Mouse (Mus musculus) erythroblast, adult 5-6 weeks (primary cell): ENCODE data around the gene Tcf12. TPM values are rescaled to one million over a fixed set of nuclear protein-coding genes. Genes with fewer than 3 reads are reported as not detected.

Source experiments
- ATAC-seq: replicated peaks from 2 replicates; pipeline ENCODE4 v1.8.0; 2016; ENCODE audit warnings: moderate number of reproducible peaks, mild to moderate bottlenecking, moderate TSS enrichment, inconsistent platforms; ENCODE audit not compliant: poor library complexity, low FRiP score, severe bottlenecking
- total RNA-seq, 2 experiments: library from RNA; stranded (forward) in 1 of 2; stranded (reverse) in 1 of 2; fragments of 150-400 nt in 1 of 2; fragments of 200-764, 138-1000 nt in 1 of 2; gene quantifications; 2 replicates each; pipeline versions ENCODE4 v1.2.3 to v1.2.4; 2015 to 2017; ENCODE audit warnings: low replicate concordance in 2 of 2

The Tcf12 gene
- total RNA-seq, 2 experiments from 2014 or later: 10.9 to 22.1 TPM

GRCm38 (mm10) chr9:72092191-72092590 is 19.5 kb downstream of the Tcf12 start:
- ATAC-seq: no peak

- no peak for ATAC-seq
Observed at GRCm38 (mm10) chr9:72088893-72089611, 22.6 kb downstream of the Tcf12 start.

- no peak for ATAC-seq
Observed at GRCm38 (mm10) chr9:72085017-72085416, 26.7 kb downstream of the Tcf12 start.

GRCm38 (mm10) chr9:72084131-72084530 is 27.5 kb downstream of the Tcf12 start:
- no peak for ATAC-seq

- no peak for ATAC-seq
Observed at GRCm38 (mm10) chr9:72076158-72076557, 35.5 kb downstream of the Tcf12 start.

- no peak for ATAC-seq
Observed at GRCm38 (mm10) chr9:72066151-72066550, 45.5 kb downstream of the Tcf12 start.

GRCm38 (mm10) chr9:72053144-72053543 is 58.5 kb downstream of the Tcf12 start:
- ATAC-seq: no peak

- no peak for ATAC-seq
Observed at GRCm38 (mm10) chr9:72040156-72040555, 71.5 kb downstream of the Tcf12 start.

- no peak for ATAC-seq
Observed at GRCm38 (mm10) chr9:72039369-72039768, 72.3 kb downstream of the Tcf12 start.

- ATAC-seq: peak; percentile 49
Observed at GRCm38 (mm10) chr9:72037059-72037516, 74.6 kb downstream of the Tcf12 start.

- ATAC-seq: no peak
Observed at GRCm38 (mm10) chr9:72036257-72036656, 75.4 kb downstream of the Tcf12 start.

- no peak for ATAC-seq
Observed at GRCm38 (mm10) chr9:72033271-72033670, 78.4 kb downstream of the Tcf12 start.

- ATAC-seq: no peak
Observed at GRCm38 (mm10) chr9:72030274-72030673, 81.4 kb downstream of the Tcf12 start.

- ATAC-seq: no peak
Observed at GRCm38 (mm10) chr9:72029601-72030000, 82.1 kb downstream of the Tcf12 start.

GRCm38 (mm10) chr9:72023274-72023673 is 88.4 kb downstream of the Tcf12 start:
- no peak for ATAC-seq

- no peak for ATAC-seq
Observed at GRCm38 (mm10) chr9:72021512-72021911, 90.2 kb downstream of the Tcf12 start.

- no peak for ATAC-seq
Observed at GRCm38 (mm10) chr9:72016021-72016420, 95.7 kb downstream of the Tcf12 start.

- ATAC-seq: no peak
Observed at GRCm38 (mm10) chr9:72014585-72015381, 96.9 kb downstream of the Tcf12 start.

- no peak for ATAC-seq
Observed at GRCm38 (mm10) chr9:72013541-72013940, 98.1 kb downstream of the Tcf12 start.

GRCm38 (mm10) chr9:72008634-72009033 is 103.0 kb downstream of the Tcf12 start:
- no peak for ATAC-seq

- no peak for ATAC-seq
Observed at GRCm38 (mm10) chr9:71991147-71991546, 120.5 kb downstream of the Tcf12 start.
